1 mouse cellular context compared by ENCODE assay signal in the genomic region with DNA sequence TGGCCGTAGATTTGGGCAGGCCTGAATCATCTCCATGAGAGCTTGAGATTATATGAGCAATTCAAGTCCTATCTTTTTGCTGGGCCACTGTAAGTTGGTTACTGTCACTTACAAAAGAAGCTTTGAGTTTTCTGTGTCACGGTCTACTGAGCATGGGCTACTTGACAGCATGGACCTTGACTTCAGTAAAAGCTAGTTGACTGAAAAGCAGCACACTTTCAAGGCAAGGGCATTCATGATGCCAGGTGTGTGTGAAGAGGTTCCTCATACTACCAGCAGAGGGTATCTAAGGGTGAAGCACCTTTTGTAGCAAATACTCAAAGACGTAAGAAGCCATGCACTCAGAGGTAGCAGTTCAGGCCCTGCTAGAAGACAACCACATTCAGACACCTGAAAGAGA.
TF ChIP-seq lines count a peak whose summit lies in the region.

No protein-coding gene starts in this region.

TF ChIP-seq in CH12.LX, 34 proteins besides CTCF, POLR2A, EP300 and RAD21 (continued from another document):
- TF ChIP-seq ZMIZ1 (IDR thresholded peaks at IDR 0.05; ENCODE audit: low read depth, low read length) (no peak), HCFC1 (IDR thresholded peaks at IDR 0.05; ENCODE audit: low read depth, low read length) (no peak), UBTF (IDR thresholded peaks at IDR 0.05; ENCODE audit: low read depth, low read length) (no peak), MAFK (IDR thresholded peaks at IDR 0.05; ENCODE audit: insufficient replicate concordance, low read length) (no peak), USF2 (conservative IDR thresholded peaks at IDR 0.05; ENCODE audit: low read depth, low read length) (no peak), TBP (conservative IDR thresholded peaks at IDR 0.05; ENCODE audit: low read depth, low read length) (no peak), NELFE (IDR thresholded peaks at IDR 0.05; ENCODE audit: low read depth, low read length) (no peak), PAX5 (IDR thresholded peaks at IDR 0.05; ENCODE audit: low read length) (no peak), ZNF384 (IDR thresholded peaks at IDR 0.05; ENCODE audit: low read depth, low read length) (no peak), IRF4 (IDR thresholded peaks at IDR 0.05; ENCODE audit: low read depth, low read length) (no peak), SIN3A (IDR thresholded peaks at IDR 0.05; ENCODE audit: low read length) (no peak)
